Mouse (Mus musculus) lung, postnatal 0 days (tissue): ENCODE data around the gene Ints4.
"Not testable (repeated sequence)": the region's sequence is repeated elsewhere in the genome, so short reads cannot be mapped to it uniquely, and the experiment has no call there.

Experiments used
- CTCF ChIP-seq: IDR thresholded peaks from 2 replicates; pipeline ENCODE4 v1.5.1; 2016; ENCODE audit warnings: antibody characterized with exemption, mild to moderate bottlenecking
- EP300 ChIP-seq: IDR thresholded peaks from 2 replicates; pipeline ENCODE4 v1.6.1; 2016; ENCODE audit warnings: antibody characterized with exemption, mild to moderate bottlenecking, control low read depth

GRCm38 (mm10) chr7:97451023-97451422, 29.7 kb upstream of the Ints4 start, which contains the start of gene Kctd14:
- TF ChIP-seq CTCF, EP300: not testable (repeated sequence)
